Mouse (Mus musculus): ENCODE data around the gene Psmb3.
A peak's percentile ranks its signal among the peaks of the same experiment; 100 is the strongest.
"Not testable (repeated sequence)": the region's sequence is repeated elsewhere in the genome, so short reads cannot be mapped to it uniquely, and the experiment has no call there.

Gene Psmb3

DNA sequence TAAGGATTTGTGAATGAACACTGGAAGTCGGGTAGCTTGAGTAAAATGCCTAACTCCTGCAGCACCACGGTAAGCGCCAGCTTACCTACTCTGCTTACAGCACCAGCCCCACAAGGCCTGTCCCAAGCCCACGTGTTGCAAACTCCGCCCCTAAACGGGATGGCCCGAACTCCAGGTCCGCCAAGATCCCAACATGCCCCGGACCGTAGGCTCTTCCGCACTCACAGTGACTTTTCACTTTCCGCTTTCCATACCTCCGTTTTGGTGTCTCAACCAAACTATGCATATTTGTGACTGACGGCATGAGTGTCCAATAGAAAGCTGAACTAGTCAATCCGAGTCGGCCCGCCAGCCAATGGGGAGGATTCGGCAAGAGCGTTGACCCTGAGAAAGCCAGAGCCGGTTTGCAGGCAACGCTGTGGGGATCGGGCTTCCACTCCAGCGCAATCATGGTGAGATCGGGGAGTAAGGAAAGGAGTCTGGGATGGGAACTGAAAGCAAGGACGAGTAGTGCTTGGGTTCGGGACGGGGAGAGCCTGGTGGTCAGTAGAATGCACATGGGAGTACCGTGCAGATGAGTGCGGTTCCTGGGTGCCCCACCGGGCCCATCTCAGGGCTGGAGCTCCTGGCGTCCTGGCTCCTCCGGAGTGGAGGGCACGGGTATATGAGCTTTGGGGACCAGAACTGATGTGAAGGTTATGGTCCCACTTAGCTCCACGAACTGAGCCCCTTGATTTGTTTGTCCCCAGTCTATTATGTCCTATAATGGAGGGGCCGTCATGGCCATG is at the start of gene Psmb3:
Gene Psmb3, plus strand, starts transcription at position 361 of the 788 bp plus-strand sequence.
- peak; percentile 99 for DNase-seq (ENCODE audit: extremely low read depth, insufficient read length, low spot score)

DNA sequence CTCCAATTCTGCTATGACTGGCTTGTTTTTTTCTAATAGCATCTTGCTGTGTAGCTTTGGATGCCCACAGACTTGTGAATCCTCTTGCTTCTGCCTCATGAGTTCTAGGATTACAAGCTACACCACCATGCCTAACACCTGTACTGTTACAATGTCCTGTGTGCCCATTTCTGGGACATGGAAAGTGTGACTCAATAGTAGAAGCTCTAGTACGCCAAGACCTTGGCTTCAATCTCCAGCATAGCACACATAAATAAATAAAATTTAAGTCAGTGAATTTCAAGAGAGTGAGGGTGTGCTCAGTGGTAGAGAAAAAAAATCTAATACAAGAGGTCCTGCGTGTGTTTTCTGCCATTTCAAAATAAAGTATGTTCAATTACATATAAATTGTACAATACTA is 49.0 kb upstream of the Psmb3 start:
- no peak for DNase-seq (ENCODE audit: extremely low read depth, insufficient read length, low spot score)

DNA sequence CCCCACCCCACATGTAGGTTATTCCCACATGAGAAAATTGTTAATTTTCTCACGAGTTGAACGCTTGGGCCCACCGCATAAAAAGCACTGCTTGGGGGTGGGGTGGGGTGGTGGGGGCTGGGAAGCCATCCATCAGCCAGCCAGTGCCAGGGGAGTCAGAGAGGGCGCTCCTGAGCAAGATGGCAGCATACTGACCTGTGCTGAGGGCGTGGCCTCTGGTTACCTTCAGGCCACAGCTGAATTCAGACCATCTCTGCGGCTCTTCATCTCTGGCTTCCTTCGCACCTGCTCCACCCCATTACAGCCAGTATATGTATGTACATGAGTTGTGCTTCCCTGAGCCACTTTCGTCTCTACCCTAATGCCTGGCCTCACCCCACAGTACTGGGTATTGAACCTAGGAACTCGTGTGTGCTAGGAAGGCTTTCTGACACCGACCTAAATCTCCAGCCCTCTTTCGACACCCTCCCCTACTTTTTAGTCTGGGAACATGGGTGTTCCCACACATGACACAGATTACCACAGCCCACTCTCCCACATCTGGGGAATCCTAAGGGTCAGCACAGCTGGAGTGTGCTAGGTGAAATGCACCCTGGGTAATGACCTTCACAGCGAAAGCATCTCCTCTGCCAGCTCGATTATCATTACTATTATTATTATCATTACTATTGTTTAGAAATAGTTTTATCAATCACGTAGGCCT is 46.8 kb upstream of the Psmb3 start:
- DNase-seq (ENCODE audit: extremely low read depth, insufficient read length, low spot score), result no peak

DNA sequence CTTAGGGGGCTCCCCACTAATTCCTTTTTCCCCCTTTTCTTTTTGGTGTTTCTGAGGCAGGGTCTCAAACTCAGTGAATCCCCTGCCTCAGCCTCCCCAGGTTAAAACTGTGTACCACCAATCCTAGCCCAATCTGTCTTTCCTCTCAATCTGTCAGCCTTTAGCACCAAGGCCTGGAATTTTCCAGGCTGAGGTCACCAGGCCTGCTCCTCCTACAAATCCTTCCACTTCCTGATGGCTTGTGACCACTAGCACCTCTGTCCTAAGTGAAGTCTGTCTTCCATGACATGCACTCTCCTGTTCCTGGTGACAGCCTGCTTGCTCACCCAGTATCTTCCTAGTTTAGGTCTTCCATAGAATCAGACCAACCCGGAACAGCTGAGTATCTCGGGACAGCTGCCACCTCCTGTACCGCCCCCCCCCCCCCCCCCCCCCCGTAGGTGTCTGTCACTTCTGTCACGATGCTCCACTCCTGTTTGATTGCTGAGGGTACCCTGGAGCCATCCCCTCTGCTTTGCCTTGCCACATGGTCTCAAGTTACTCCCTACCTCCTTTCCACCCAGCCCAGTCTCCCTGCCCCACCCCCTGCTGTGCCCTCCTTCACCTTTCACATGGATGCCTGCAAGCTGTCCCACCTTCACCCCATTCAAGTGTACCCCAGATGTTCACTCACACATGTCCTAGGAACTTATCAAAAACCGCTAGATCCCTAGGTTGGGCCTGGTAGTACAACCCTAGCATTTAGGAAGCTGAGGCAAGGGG is 45.8 kb upstream of the Psmb3 start:
- no peak for DNase-seq (ENCODE audit: extremely low read depth, insufficient read length, low spot score)

DNA sequence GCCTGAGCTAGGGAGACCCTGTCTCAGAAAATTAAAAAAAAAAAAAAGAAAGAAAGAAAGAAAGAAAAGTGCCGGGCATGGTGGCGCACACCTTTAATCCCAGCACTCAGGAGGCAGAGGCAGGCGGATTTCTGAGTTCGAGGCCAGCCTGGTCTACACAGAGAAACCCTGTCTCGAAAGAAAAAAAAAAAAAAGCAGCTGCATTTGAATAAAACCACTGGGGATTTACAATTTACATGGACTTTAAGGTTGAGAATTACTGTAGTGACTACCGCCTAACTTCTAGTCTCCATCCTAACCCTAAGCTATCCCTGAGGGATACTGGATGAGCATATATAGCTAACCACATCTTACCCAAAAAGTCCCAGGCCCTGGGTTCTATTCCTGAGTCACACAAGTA is 45.2 kb upstream of the Psmb3 start:
- DNase-seq (ENCODE audit: extremely low read depth, insufficient read length, low spot score), result not testable (repeated sequence)

DNA sequence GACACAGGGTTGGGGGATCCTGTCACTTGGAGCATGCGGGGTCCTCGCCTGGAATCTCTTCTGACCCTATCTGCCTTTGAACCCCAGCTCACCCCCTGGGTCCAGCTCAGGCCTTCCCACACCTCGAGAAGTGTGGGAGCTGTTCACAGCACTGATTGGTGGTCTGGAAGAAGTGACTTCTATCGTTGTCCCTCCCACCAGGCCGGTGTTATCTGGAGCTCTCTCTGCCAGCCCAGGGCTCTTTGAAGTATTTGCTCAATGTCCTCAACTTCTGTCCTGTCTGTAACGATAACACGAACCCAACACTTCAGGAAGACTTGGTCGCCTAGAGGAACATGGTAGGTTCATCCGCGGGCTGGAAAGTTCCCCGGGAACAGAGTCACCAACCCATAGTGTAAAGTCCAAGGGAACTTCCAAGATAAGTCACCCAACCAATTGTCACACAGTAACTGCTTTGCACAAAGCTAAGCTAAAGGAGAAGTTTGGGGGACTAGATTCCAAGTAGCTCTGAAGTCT is 44.4 kb upstream of the Psmb3 start:
- no peak for DNase-seq (ENCODE audit: extremely low read depth, insufficient read length, low spot score)

DNA sequence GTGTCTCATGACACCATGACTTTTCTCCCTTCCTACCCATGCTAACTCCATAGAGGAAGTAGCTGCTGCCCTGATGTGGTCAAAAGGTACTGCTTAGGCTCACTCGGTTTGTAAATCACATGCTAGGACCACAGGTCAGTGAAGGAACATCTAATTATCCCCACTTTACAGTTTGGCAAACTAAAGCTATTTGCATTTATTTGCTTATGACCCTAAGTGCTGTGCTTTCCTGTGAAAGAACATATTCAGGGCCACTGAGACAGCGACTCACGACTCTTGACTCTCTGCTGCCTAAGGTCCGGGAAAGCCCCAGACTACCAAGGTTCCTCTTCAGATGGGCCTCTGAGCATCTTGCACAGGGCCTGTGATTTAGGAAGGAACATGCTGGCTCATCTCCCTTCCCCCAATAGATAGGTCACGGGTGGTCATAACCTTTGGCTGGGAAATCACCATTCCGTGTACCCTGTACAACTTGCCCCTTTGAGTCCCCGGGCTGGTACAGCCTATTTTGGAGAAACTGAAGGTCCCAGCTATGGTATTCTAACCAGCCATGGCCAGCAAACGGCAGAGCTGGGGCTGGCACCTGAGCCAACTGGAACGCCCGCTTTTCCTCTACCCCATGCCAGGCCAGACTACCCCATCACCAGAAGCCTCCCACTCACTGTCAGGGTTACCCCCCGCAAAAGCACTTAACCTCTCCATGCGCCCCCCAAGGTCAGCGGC is 43.8 kb upstream of the Psmb3 start:
- DNase-seq (ENCODE audit: extremely low read depth, insufficient read length, low spot score), result no peak

GRCm38 (mm10) chr11:97659990-97660714 is 43.0 kb upstream of the Psmb3 start:
- DNase-seq (ENCODE audit: extremely low read depth, insufficient read length, low spot score), result peak; percentile 84

DNA sequence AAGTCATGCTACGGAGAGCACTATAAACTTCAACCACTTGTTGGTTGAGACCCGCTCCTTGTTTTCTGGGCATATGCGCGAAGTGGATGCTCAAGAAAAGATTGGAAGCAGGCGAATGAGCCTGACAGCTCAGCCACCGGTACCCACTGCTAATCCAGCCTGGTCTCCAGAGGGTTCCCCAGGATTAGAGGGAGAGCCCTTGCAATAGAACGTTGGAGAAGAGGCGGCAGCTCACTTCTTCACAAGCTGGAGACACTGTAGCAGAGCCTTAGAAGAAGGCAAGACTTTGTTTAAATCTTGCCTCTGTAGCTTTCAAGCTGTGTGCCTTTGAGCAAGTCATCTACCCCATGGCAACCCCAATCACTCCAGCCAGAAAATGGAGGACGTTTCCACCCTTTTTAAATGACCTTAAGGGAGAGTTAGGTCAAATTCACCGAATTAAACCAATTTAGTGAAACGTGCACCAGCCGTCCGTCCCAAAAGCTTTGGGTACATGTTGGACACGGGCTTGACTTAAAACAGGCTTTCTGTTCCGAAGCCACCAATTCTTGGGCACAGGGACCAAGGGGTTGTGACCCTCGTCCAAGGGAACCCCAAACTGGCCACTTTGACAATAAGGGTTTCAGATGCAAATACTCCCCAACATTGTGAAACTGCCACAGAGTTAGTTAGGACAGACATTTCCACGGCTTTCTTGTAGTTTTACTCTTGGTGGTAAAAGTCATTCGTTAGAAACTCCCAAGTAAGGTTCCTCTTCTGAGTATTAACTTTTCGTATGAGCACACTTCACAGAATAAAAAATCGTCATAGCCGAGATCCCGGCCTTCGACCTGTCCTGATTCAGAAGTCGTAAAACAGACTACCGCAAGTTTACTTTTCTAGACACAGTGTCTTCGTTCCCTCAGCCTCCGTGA is 42.2 kb upstream of the Psmb3 start:
- no peak for DNase-seq (ENCODE audit: extremely low read depth, insufficient read length, low spot score)

DNA sequence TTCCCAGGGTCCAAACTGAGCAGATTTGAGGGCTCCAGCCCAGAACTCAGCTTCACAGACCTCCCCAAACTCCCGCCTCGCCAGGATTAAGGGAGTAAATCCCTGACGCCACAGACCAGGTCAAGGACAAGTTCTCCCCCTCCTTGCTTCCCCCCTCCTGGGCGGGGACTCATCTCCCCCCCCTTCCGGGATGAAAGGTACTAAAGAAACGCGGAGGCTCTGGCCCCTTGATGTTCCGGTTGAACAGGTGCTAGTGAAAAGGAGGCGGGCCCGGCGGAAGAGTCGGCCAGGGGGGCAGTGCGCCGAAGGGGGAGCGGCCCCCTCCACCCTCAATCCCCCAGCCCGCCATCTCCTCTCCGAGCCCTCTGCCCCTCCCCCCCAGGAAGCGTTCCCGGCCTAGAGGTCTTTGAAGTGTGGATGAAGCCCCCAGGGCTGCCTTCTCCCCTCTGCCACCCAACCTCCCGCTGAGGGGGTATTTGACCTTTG is 41.5 kb upstream of the Psmb3 start:
- no peak for DNase-seq (ENCODE audit: extremely low read depth, insufficient read length, low spot score)

GRCm38 (mm10) chr11:97662207-97662892 is 40.8 kb upstream of the Psmb3 start:
- DNase-seq (ENCODE audit: extremely low read depth, insufficient read length, low spot score), result no peak

GRCm38 (mm10) chr11:97662893-97663527 is 40.2 kb upstream of the Psmb3 start, which contains the start of gene Mllt6:
Mllt6 (plus strand) TSS chr11:97663414.
- DNase-seq (ENCODE audit: extremely low read depth, insufficient read length, low spot score), result peak; percentile 70

GRCm38 (mm10) chr11:97663528-97664338 is 39.5 kb upstream of the Psmb3 start:
- DNase-seq (ENCODE audit: extremely low read depth, insufficient read length, low spot score), result peak; percentile 74

GRCm38 (mm10) chr11:97664339-97664665 is 38.9 kb upstream of the Psmb3 start:
- no peak for DNase-seq (ENCODE audit: extremely low read depth, insufficient read length, low spot score)

GRCm38 (mm10) chr11:97664771-97665240 is 38.4 kb upstream of the Psmb3 start:
- DNase-seq (ENCODE audit: extremely low read depth, insufficient read length, low spot score), result no peak

- DNase-seq (ENCODE audit: extremely low read depth, insufficient read length, low spot score), result no peak
Measured at GRCm38 (mm10) chr11:97665431-97665830, 37.8 kb upstream of the Psmb3 start.

GRCm38 (mm10) chr11:97666221-97666620 is 37.0 kb upstream of the Psmb3 start:
- no peak for DNase-seq (ENCODE audit: extremely low read depth, insufficient read length, low spot score)

Data from 3134 (cell line).